Mouse (Mus musculus) kidney, adult 8-10 months (tissue): ENCODE measurements around the gene Plcb4.

ENCODE experiments used
- DNase-seq, 2 experiments: peaks; one replicate each; pipeline ENCODE4 v3.0.0; 2022

Gene Plcb4

GRCm38 (mm10) chr2:135761226-135761802 is 102.5 kb downstream of the Plcb4 start:
- DNase-seq = no peak

GRCm38 (mm10) chr2:135764706-135765105 is 105.9 kb downstream of the Plcb4 start:
- DNase-seq = no peak

- DNase-seq = no peak
These were observed 107.8 kb downstream of the Plcb4 start for GRCm38 (mm10) chr2:135766471-135767063.

GRCm38 (mm10) chr2:135767535-135767934 is 108.7 kb downstream of the Plcb4 start:
- no peak for DNase-seq

GRCm38 (mm10) chr2:135769701-135770100 is 110.9 kb downstream of the Plcb4 start:
- no peak for DNase-seq

GRCm38 (mm10) chr2:135770226-135770625 is 111.4 kb downstream of the Plcb4 start:
- no peak for DNase-seq

GRCm38 (mm10) chr2:135773194-135773972 is 114.6 kb downstream of the Plcb4 start:
- no peak for DNase-seq

- no peak for DNase-seq
These were observed 116.2 kb downstream of the Plcb4 start for GRCm38 (mm10) chr2:135775026-135775425.

GRCm38 (mm10) chr2:135776131-135776775 is 117.4 kb downstream of the Plcb4 start:
- no peak for DNase-seq

- no peak for DNase-seq
These were observed 122.6 kb downstream of the Plcb4 start for GRCm38 (mm10) chr2:135781391-135781790.

- DNase-seq = no peak
These were observed 128.6 kb downstream of the Plcb4 start for GRCm38 (mm10) chr2:135787415-135787814.

GRCm38 (mm10) chr2:135792907-135793306 is 134.1 kb downstream of the Plcb4 start:
- no peak for DNase-seq

GRCm38 (mm10) chr2:135796684-135797083 is 137.9 kb downstream of the Plcb4 start:
- DNase-seq = no peak

GRCm38 (mm10) chr2:135797677-135798546 is 139.1 kb downstream of the Plcb4 start:
- no peak for DNase-seq

GRCm38 (mm10) chr2:135799149-135799770 is 140.4 kb downstream of the Plcb4 start:
- no peak for DNase-seq

GRCm38 (mm10) chr2:135800385-135800784 is 141.6 kb downstream of the Plcb4 start:
- no peak for DNase-seq

- DNase-seq = no peak
These were observed 144.2 kb downstream of the Plcb4 start for GRCm38 (mm10) chr2:135802878-135803450.

- DNase-seq = no peak
These were observed 147.2 kb downstream of the Plcb4 start for GRCm38 (mm10) chr2:135805748-135806685.

- DNase-seq = no peak
These were observed 149.5 kb downstream of the Plcb4 start for GRCm38 (mm10) chr2:135808342-135808741.

- no peak for DNase-seq
These were observed 152.0 kb downstream of the Plcb4 start for GRCm38 (mm10) chr2:135810841-135811240.
